In genomic region chr13:5713195-5713863, GRCm38 (mm10) we compare ENCODE assay signal across 11 mouse cellular contexts.
DNase-seq lines count a peak whose midpoint lies in the region; ATAC-seq and TF ChIP-seq lines count a peak whose summit lies in the region.
"Had no signal": no experiment of that assay in that cellular context is flagged by ENCODE, and none has a peak within 500 bp of the region (broad histone marks: within the 10 kb centered on the region; RNA-seq: fewer than 3 reads in every experiment).

No protein-coding gene starts in this region.

- no peak overlapping the region for H3K4me2 ChIP-seq in liver, embryonic 12.5 days
- H3K4me2 ChIP-seq: limb, embryonic 12.5 days; midbrain, embryonic 13.5 days had no signal

- ATAC-seq in liver, embryonic 12.5 days = no peak
- ATAC-seq: midbrain, embryonic 13.5 days had no signal

- WGBS in liver, adult 2 months = 41% methylated on average over 6 of the region's 6 CpGs
- WGBS in liver, embryonic 12.5 days (ENCODE audit: insufficient replicate concordance) = 73% methylated on average over 6 of the region's 6 CpGs
- WGBS in macrophage (ENCODE audit: missing documents) = 91% methylated on average over 6 of the region's 6 CpGs

- TF ChIP-seq POLR2A in liver, adult 2 months (IDR thresholded peaks at IDR 0.05; ENCODE audit: extremely low read depth, insufficient read depth, low read length) = no peak

- H3K27me3 ChIP-seq in liver, adult 2 months (ENCODE audit: control insufficient read depth, insufficient read depth, low read length) = no peaks in the 10 kb centered on the region
- no peaks in the 10 kb centered on the region for H3K27me3 ChIP-seq in liver, embryonic 12.5 days (replicated peaks)
- H3K27me3 ChIP-seq: limb, embryonic 12.5 days; midbrain, embryonic 13.5 days had no signal

- peaks cover 7% of the 10 kb centered on the region; the same call in 1 of the 2 replicates for H3K4me1 ChIP-seq in liver, adult 2 months (ENCODE audit: control insufficient read depth, insufficient read depth, low read length)
- no peaks in the 10 kb centered on the region for H3K4me1 ChIP-seq in liver, embryonic 12.5 days
- H3K4me1 ChIP-seq: heart, embryonic 10.5 days; midbrain, embryonic 13.5 days had no signal

- no peak overlapping the region for H3K27ac ChIP-seq in liver, adult 2 months (replicated peaks; ENCODE audit: insufficient read depth, low read depth, low read length)
- no peak overlapping the region for H3K27ac ChIP-seq in liver, embryonic 12.5 days
- H3K27ac ChIP-seq in macrophage = peak overlapping the region; percentile 64; the same call in 1 of the 2 replicates
- H3K27ac ChIP-seq: heart, embryonic 10.5 days; limb, embryonic 12.5 days; midbrain, embryonic 13.5 days had no signal

- no peak overlapping the region for H3K9ac ChIP-seq in liver, adult 2 months (ENCODE audit: low read depth, low read length)
- H3K9ac ChIP-seq in liver, embryonic 12.5 days = no peak overlapping the region
- H3K9ac ChIP-seq: limb, embryonic 12.5 days; midbrain, embryonic 13.5 days had no signal

- no peak overlapping the region for H3K4me3 ChIP-seq in liver, adult 2 months (ENCODE audit: insufficient read depth, low read depth, low read length)
- no peak overlapping the region for H3K4me3 ChIP-seq in liver, embryonic 12.5 days
- no peak overlapping the region for H3K4me3 ChIP-seq in macrophage (ENCODE audit: inconsistent target)
- H3K4me3 ChIP-seq: heart, embryonic 10.5 days; limb, embryonic 12.5 days; midbrain, embryonic 13.5 days had no signal

- H3K9me3 ChIP-seq in liver, embryonic 12.5 days (replicated peaks) = no peaks in the 10 kb centered on the region
- H3K9me3 ChIP-seq: heart, embryonic 10.5 days; limb, embryonic 12.5 days; midbrain, embryonic 13.5 days had no signal

- TF ChIP-seq CTCF in liver, adult 2 months (IDR thresholded peaks at IDR 0.05; ENCODE audit: low read depth, low read length) = no peak

- H3K79me2 ChIP-seq in liver, adult 2 months (ENCODE audit: control insufficient read depth, insufficient read depth, low read length) = no peaks in the 10 kb centered on the region
- H3K79me2 ChIP-seq in macrophage (ENCODE audit: inconsistent target) = no peaks in the 10 kb centered on the region

- H3K36me3 ChIP-seq in liver, adult 2 months (ENCODE audit: control insufficient read depth, insufficient read depth, low read length) = no peaks in the 10 kb centered on the region
- H3K36me3 ChIP-seq in liver, embryonic 12.5 days = no peaks in the 10 kb centered on the region
- H3K36me3 ChIP-seq in macrophage (ENCODE audit: inconsistent target) = no peaks in the 10 kb centered on the region
- H3K36me3 ChIP-seq: heart, embryonic 10.5 days; limb, embryonic 12.5 days; midbrain, embryonic 13.5 days had no signal

- peak; percentile 65 for DNase-seq in adrenal gland, postnatal 10 days
- DNase-seq in adrenal gland, adult 8-10 months = no peak
- peak; percentile 60 for DNase-seq in liver, adult 2 months (ENCODE audit: extremely low read depth, low read depth, low spot score)
- peak; percentile 56 for DNase-seq in kidney, postnatal 14 days
- DNase-seq in right cerebral cortex, postnatal 36 days (ENCODE audit: low spot score in 2 of 2) = no peak
- DNase-seq in layer of hippocampus, postnatal 25 days (ENCODE audit: extremely low spot score in 1 of 2, low spot score in 1 of 2) = no peak

Comparison
In these comparisons a context has a peak if more than half of its experiments do, and no peak if none do; other contexts are left out.
1. DNase-seq: peak in adrenal gland, postnatal 10 days (single experiment), liver, adult 2 months (single experiment) and kidney, postnatal 14 days (single experiment); none in adrenal gland, adult 8-10 months (single experiment), right cerebral cortex, postnatal 36 days (0 of 2) and layer of hippocampus, postnatal 25 days (0 of 2).